Mouse (Mus musculus) kidney, adult 8-10 months (tissue): ENCODE measurements at regions not wholly inside any gene's neighbourhood (a gene's known extent, or its start where the extent isn't known, plus 50 kb on each side); places are given as distances from the start of the nearest gene placed in this dataset.

Experiments used
- DNase-seq, 2 experiments: peaks; one replicate each; pipeline ENCODE4 v3.0.0; 2022

GRCm38 (mm10) chr2:56083226-56083625, 647.5 kb downstream of the Kcnj3 start:
- DNase-seq: no peak

GRCm38 (mm10) chr2:56109531-56109930, 673.8 kb downstream of the Kcnj3 start:
- no peak for DNase-seq

- DNase-seq: no peak
Observed at GRCm38 (mm10) chr2:56109975-56110374, 674.2 kb downstream of the Kcnj3 start.

GRCm38 (mm10) chr2:56114469-56114868, 678.7 kb downstream of the Kcnj3 start:
- peak in 1 of 2 experiments; percentile 17 for DNase-seq

- peak in 1 of 2 experiments; percentile 9 for DNase-seq
Observed at GRCm38 (mm10) chr2:56119368-56119767, 683.6 kb downstream of the Kcnj3 start.

- DNase-seq: no peak
Observed at GRCm38 (mm10) chr2:56147107-56147615, 711.4 kb downstream of the Kcnj3 start.

GRCm38 (mm10) chr2:56196449-56196848, 760.7 kb downstream of the Kcnj3 start:
- no peak for DNase-seq

- no peak for DNase-seq
Observed at GRCm38 (mm10) chr2:56227476-56227875, 791.7 kb downstream of the Kcnj3 start.

GRCm38 (mm10) chr2:56233042-56233441, 797.3 kb downstream of the Kcnj3 start:
- no peak for DNase-seq

- no peak for DNase-seq
Observed at GRCm38 (mm10) chr2:56257044-56257954, 821.5 kb downstream of the Kcnj3 start.

GRCm38 (mm10) chr2:56304920-56305319, 818.9 kb downstream of the Nr4a2 start:
- DNase-seq: no peak

GRCm38 (mm10) chr2:56321692-56322091, 802.1 kb downstream of the Nr4a2 start:
- DNase-seq: no peak

GRCm38 (mm10) chr2:56322508-56322907, 801.3 kb downstream of the Nr4a2 start:
- no peak for DNase-seq

GRCm38 (mm10) chr2:56335974-56336373, 787.8 kb downstream of the Nr4a2 start:
- DNase-seq: no peak

GRCm38 (mm10) chr2:56364065-56364464, 759.7 kb downstream of the Nr4a2 start:
- no peak for DNase-seq
